Mouse (Mus musculus): ENCODE measurements around the gene Otulin. TPM values are rescaled to one million over a fixed set of nuclear protein-coding genes. Genes with fewer than 3 reads are reported as not detected.

The Otulin gene
- polyA plus RNA-seq, 1 experiment from 2014 or later: 26.2 TPM

- Histone ChIP-seq H3K4me3 (ENCODE audit: low read depth, low read length) (no peak overlapping the region), H3K4me2 (replicated peaks; ENCODE audit: low read depth, low read length) (no peak overlapping the region), H3K27me3 (replicated peaks; ENCODE audit: insufficient read depth, low read length) (no peaks in the 10 kb centered on the region), H3K9me3 (ENCODE audit: low read length) (no peaks in the 10 kb centered on the region), H3K9ac (replicated peaks; ENCODE audit: low read depth) (no peak overlapping the region), H3K36me3 (ENCODE audit: insufficient read depth, low read length) (no peaks in the 10 kb centered on the region), H3K4me1 (ENCODE audit: insufficient read depth, low read depth, low read length) (no peaks in the 10 kb centered on the region), H3K27ac (ENCODE audit: low read length) (no peak overlapping the region)
- DNase-seq (ENCODE audit: low spot score) (no peak), ATAC-seq (no peak)
- 91% methylated on average over 7 of the region's 7 CpGs for WGBS
- no peak for TF ChIP-seq EP300 (IDR thresholded peaks at IDR 0.05)
- TF ChIP-seq CTCF (IDR thresholded peaks at IDR 0.05): no peak
Observed at GRCm38 (mm10) chr15:27536186-27536585, 94.3 kb downstream of the Otulin start.

- H3K4me2 ChIP-seq (replicated peaks; ENCODE audit: low read depth, low read length): no peak overlapping the region
- H3K4me1 ChIP-seq (ENCODE audit: insufficient read depth, low read depth, low read length): no peaks in the 10 kb centered on the region
- no peak overlapping the region for H3K4me3 ChIP-seq (ENCODE audit: low read depth, low read length)
- H3K9ac ChIP-seq (replicated peaks; ENCODE audit: low read depth): no peak overlapping the region
- WGBS: 85% methylated on average over 4 of the region's 4 CpGs
- TF ChIP-seq EP300 (IDR thresholded peaks at IDR 0.05) (no peak), CTCF (IDR thresholded peaks at IDR 0.05) (no peak)
- DNase-seq (ENCODE audit: low spot score) (no peak), ATAC-seq (no peak)
- no peaks in the 10 kb centered on the region for H3K36me3 ChIP-seq (ENCODE audit: insufficient read depth, low read length)
- no peak overlapping the region for H3K27ac ChIP-seq (ENCODE audit: low read length)
- H3K27me3 ChIP-seq (replicated peaks; ENCODE audit: insufficient read depth, low read length): no peaks in the 10 kb centered on the region
- H3K9me3 ChIP-seq (ENCODE audit: low read length): no peaks in the 10 kb centered on the region
Observed at GRCm38 (mm10) chr15:27535681-27536080, 94.8 kb downstream of the Otulin start.

GRCm38 (mm10) chr15:27533036-27533435, 97.5 kb downstream of the Otulin start:
- Histone ChIP-seq H3K27me3 (replicated peaks; ENCODE audit: insufficient read depth, low read length) (no peaks in the 10 kb centered on the region), H3K36me3 (ENCODE audit: insufficient read depth, low read length) (no peaks in the 10 kb centered on the region), H3K27ac (ENCODE audit: low read length) (no peak overlapping the region), H3K9me3 (ENCODE audit: low read length) (no peaks in the 10 kb centered on the region), H3K4me3 (ENCODE audit: low read depth, low read length) (no peak overlapping the region), H3K9ac (replicated peaks; ENCODE audit: low read depth) (no peak overlapping the region), H3K4me1 (ENCODE audit: insufficient read depth, low read depth, low read length) (no peaks in the 10 kb centered on the region), H3K4me2 (replicated peaks; ENCODE audit: low read depth, low read length) (no peak overlapping the region)
- 42% methylated on average over 3 of the region's 3 CpGs for WGBS
- TF ChIP-seq EP300 (IDR thresholded peaks at IDR 0.05): no peak
- no peak for TF ChIP-seq CTCF (IDR thresholded peaks at IDR 0.05)
- ATAC-seq (no peak), DNase-seq (ENCODE audit: low spot score) (no peak)

GRCm38 (mm10) chr15:27530023-27530422, 100.5 kb downstream of the Otulin start:
- H3K9me3 ChIP-seq (ENCODE audit: low read length): no peaks in the 10 kb centered on the region
- peak; percentile 56 for ATAC-seq
- 47% methylated on average over 4 of the region's 4 CpGs for WGBS

GRCm38 (mm10) chr15:27528896-27529295, 101.6 kb downstream of the Otulin start:
- Histone ChIP-seq H3K27ac (ENCODE audit: low read length) (no peak overlapping the region), H3K27me3 (replicated peaks; ENCODE audit: insufficient read depth, low read length) (no peaks in the 10 kb centered on the region), H3K4me2 (replicated peaks; ENCODE audit: low read depth, low read length) (no peak overlapping the region), H3K9me3 (ENCODE audit: low read length) (no peaks in the 10 kb centered on the region), H3K36me3 (ENCODE audit: insufficient read depth, low read length) (no peaks in the 10 kb centered on the region), H3K4me3 (ENCODE audit: low read depth, low read length) (no peak overlapping the region), H3K9ac (replicated peaks; ENCODE audit: low read depth) (no peak overlapping the region), H3K4me1 (ENCODE audit: insufficient read depth, low read depth, low read length) (no peaks in the 10 kb centered on the region)
- DNase-seq (ENCODE audit: low spot score) (no peak), ATAC-seq (no peak)
- WGBS: 58% methylated on average over 4 of the region's 4 CpGs
- TF ChIP-seq EP300 (IDR thresholded peaks at IDR 0.05) (no peak), CTCF (IDR thresholded peaks at IDR 0.05) (no peak)

More at GRCm38 (mm10) chr15:27530023-27530422, 100.5 kb downstream of the Otulin start:
- H3K4me2 ChIP-seq (replicated peaks; ENCODE audit: low read depth, low read length): no peak overlapping the region
- DNase-seq (ENCODE audit: low spot score): no peak
- H3K9ac ChIP-seq (replicated peaks; ENCODE audit: low read depth): no peak overlapping the region
- H3K27me3 ChIP-seq (replicated peaks; ENCODE audit: insufficient read depth, low read length): no peaks in the 10 kb centered on the region
- H3K4me3 ChIP-seq (ENCODE audit: low read depth, low read length): no peak overlapping the region
- H3K4me1 ChIP-seq (ENCODE audit: insufficient read depth, low read depth, low read length): no peaks in the 10 kb centered on the region
- no peak overlapping the region for H3K27ac ChIP-seq (ENCODE audit: low read length)
- H3K36me3 ChIP-seq (ENCODE audit: insufficient read depth, low read length): no peaks in the 10 kb centered on the region
- TF ChIP-seq EP300 (IDR thresholded peaks at IDR 0.05): no peak
- no peak for TF ChIP-seq CTCF (IDR thresholded peaks at IDR 0.05)

GRCm38 (mm10) chr15:27525233-27526005, 105.1 kb downstream of the Otulin start:
- DNase-seq (ENCODE audit: low spot score): peak; percentile 14
- Histone ChIP-seq H3K9ac (replicated peaks; ENCODE audit: low read depth) (no peak overlapping the region), H3K4me2 (replicated peaks; ENCODE audit: low read depth, low read length) (no peak overlapping the region), H3K27ac (ENCODE audit: low read length) (no peak overlapping the region), H3K4me1 (ENCODE audit: insufficient read depth, low read depth, low read length) (no peaks in the 10 kb centered on the region), H3K27me3 (replicated peaks; ENCODE audit: insufficient read depth, low read length) (no peaks in the 10 kb centered on the region), H3K4me3 (ENCODE audit: low read depth, low read length) (no peak overlapping the region), H3K36me3 (ENCODE audit: insufficient read depth, low read length) (no peaks in the 10 kb centered on the region), H3K9me3 (ENCODE audit: low read length) (no peaks in the 10 kb centered on the region)
- TF ChIP-seq EP300 (IDR thresholded peaks at IDR 0.05): no peak
- no peak for TF ChIP-seq CTCF (IDR thresholded peaks at IDR 0.05)
- ATAC-seq: 0 out of 2 replicates have a peak, but pooled peaks have one; percentile 21
- 36% methylated on average over 12 of the region's 12 CpGs for WGBS

Measured in lung, postnatal 0 days (tissue).